Mouse (Mus musculus): Measurements from ENCODE around the gene Myrf.

Myrf gene

DNA sequence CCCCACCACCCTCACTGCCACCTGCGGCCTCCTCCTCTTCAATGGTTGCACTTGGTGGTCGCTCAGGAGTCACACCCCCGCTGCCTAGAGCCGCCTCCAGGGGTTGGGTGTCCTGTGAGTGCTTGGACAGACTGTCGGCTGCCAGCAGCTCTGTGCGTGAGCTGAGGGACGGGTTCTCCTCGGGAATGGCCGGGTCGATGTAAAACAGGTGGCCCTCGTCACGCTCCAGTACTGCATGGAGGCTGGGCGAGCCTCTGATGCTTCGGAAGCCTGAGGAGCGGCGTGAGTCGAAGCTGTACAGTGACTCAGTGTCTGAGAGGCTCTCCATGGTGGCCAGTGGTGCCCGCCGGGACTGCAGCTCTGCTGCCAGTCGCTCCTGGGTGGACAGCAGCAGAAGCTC, 7.6 kb upstream of the Myrf start:
- DNase-seq (ENCODE audit: low spot score): no peak

- DNase-seq (ENCODE audit: low spot score): no peak
Observed at GRCm38 (mm10) chr19:10247165-10247564, 6.6 kb upstream of the Myrf start.

GRCm38 (mm10) chr19:10244183-10244582, 3.6 kb upstream of the Myrf start:
- no peak for DNase-seq (ENCODE audit: low spot score)

DNA sequence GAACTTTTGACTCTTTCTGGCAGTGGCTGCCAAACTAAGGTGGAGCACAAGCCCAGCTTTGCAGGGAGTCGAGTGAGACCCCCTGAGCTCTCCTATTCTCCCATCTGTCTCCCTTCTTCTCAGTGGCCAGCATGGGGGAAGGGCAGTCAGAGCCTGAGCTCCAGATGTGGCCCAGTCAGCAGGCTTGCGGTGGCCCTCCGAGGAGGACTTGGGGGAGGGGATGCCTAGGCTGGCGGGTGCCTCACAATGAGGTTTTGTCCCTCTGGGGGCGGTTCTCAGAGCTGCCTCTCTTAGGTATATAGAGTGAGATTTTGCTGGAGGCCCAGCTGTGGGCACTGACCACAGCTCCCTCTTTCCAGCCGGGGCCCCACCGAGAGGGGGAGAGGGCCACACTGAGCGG, 2.4 kb upstream of the Myrf start:
- no peak for DNase-seq (ENCODE audit: low spot score)

GRCm38 (mm10) chr19:10239975-10240653, 434 bp downstream of the Myrf start:
- DNase-seq (ENCODE audit: low spot score): no peak

- no peak for DNase-seq (ENCODE audit: low spot score)
Observed at GRCm38 (mm10) chr19:10239419-10239818, 1.1 kb downstream of the Myrf start.

DNA sequence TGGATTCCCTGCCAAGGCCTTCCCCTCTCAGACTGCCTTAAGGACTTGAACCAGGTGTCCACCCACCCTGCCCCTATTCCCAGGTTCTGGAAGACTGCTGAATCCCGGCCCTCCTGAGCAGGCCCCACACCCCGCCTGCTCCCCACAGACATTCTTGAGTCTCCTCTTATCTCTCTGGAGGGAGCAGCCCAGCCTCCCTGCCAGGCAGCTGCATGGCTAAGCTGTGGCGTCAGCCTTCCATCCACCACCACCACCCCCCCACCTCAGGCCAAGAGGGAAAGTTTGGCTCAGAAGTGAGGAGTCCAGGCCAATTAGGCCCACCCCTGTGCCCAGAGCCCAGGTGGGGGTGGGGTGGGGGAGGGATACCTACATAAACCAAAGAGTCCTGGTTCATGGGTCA, 2.1 kb downstream of the Myrf start:
- peak; percentile 28 for DNase-seq (ENCODE audit: low spot score)

DNA sequence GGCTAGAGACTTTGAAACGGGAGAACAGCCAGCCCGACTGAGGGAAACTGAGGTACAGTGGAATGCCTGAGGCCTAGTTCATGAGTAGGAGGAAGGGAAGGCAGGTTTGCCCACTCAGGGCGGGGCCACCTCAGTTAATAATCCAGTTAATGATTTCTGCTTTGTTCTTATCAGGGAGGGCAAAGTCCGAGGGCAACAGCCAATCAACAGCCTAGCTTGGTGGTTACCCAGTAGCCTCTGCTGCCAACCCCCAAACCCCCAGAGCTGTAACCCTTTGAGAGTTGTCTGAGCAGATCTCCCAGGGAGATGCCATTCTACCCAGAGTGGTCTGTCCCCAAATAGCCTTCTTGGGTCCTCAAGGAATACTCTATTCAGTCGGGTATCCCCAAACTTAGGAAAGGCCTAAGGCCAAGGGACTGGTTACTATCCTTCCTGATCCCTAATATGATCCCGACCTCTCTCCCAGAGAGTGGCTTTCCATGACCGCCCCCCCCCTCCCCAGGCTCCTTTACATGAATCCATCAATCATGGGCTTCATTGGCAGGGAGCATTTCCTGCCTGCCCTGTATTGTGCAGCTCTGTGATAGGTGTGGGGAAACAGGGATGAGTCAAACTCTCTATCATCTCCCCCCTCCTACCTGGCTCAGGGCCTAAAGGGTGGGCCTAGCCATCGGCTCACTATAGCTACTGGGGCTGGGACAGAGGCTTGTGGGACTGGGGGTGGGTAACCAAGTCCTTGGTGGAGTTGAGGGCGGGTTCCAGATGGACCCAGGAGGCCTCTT, 4.6 kb downstream of the Myrf start:
- DNase-seq (ENCODE audit: low spot score): no peak

GRCm38 (mm10) chr19:10232327-10233017, 8.1 kb downstream of the Myrf start:
- DNase-seq (ENCODE audit: low spot score): no peak

GRCm38 (mm10) chr19:10231871-10232270, 8.7 kb downstream of the Myrf start:
- no peak for DNase-seq (ENCODE audit: low spot score)

DNA sequence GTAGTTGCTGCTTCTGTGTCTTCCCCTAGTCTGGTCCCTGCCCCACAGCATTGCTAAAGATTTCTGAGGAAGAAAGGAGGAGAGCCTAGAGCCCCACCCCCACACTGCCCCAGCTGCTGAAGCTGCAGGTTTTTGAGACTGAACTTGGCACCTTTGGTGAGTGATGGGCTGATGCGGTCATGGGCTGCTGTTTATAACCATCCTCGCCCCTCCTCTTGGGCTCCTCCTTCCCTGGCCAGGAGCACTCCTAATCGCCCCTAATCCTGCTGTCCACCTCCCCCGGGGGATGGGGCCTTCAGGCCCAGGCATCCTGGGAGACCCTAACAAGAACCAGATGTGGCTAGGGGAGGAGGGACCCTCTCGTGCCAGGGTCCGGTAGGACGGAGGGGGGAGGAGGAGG, 9.5 kb downstream of the Myrf start:
- no peak for DNase-seq (ENCODE audit: low spot score)

GRCm38 (mm10) chr19:10225767-10226166, 14.8 kb downstream of the Myrf start:
- DNase-seq (ENCODE audit: low spot score): no peak

- no peak for DNase-seq (ENCODE audit: low spot score)
Observed at GRCm38 (mm10) chr19:10224637-10225453, 15.7 kb downstream of the Myrf start.

DNA sequence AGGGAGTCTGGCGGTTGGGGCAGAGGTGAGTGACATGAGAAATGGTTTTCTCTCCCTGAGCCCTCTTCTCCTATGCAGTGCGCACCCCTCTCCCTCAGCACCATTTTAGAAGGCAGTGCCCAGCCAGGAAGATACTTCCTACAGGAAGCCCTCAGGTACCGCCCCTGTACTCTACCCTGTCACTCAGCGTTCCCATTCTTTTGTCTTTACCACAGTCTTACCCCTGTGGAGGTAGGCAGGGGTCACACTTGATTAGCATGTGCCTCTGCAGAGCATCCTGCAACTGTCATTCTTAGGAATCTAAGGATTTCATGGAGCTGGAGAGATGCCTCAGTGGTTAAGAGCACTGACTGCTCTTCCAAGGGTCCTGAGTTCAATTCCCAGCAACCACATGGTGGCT, 17.0 kb downstream of the Myrf start:
- DNase-seq (ENCODE audit: low spot score): no peak

GRCm38 (mm10) chr19:10222656-10223055, 17.9 kb downstream of the Myrf start:
- no peak for DNase-seq (ENCODE audit: low spot score)

DNA sequence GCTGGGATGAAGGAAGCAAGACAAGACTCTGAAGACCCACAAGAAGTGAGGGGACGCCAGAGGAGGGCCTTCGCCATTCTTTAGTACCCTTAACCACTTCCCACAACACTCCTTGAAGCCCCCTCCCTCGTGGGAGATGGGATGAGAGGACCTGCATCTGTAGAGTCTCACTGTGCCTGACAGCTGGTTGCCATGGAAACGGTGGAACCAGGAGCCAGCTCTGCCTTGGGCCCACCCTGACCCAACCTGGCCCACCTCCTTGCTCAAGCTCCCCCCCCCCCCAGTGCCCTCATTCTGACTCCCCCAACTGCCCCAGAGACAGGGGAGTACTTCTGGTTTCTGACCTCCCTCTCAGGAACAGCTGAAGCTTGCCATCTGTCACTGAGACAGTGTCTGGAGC, 19.0 kb downstream of the Myrf start:
- no peak for DNase-seq (ENCODE audit: low spot score)

GRCm38 (mm10) chr19:10219593-10219992, 21.0 kb downstream of the Myrf start:
- no peak for DNase-seq (ENCODE audit: low spot score)

DNA sequence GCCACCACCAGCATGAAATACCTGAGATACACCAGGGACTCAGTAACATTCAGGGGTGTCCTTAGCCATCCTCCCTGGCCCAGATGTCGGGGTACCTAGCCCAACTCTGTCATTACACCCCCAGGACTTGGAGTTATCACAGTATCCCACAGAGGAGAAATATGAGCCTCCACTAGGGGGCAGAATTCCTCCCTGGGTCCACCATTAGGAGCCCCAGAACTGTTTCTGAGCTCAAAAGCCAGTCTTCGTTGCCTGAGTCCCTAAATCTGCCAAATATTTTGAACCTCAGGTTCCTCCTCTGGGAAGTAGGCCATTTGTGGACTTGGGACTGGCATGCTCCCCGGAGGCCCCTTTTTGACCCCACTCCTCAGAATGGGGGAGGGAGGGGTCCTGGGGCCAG, 21.4 kb downstream of the Myrf start:
- peak; percentile 52 for DNase-seq (ENCODE audit: low spot score)

DNA sequence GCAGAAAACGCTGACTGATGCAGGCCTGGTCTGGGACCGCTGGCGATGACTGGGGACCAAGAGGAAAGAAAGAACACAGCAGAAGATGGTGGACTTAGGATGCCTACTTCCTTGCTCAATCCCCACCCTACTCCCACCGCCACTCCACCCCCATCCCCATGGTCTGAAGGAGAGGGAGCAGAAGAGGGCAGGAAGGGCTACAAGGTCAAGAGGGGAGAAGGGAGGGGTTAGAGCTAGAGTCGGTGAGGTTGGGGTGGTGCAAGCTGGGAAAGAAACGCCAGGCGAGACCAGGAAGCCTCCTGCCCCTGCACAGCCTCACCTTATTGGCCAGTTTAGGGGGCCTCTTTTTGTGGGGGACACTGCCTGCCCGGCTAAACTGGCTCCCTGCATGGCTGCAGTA, 24.4 kb downstream of the Myrf start:
- no peak for DNase-seq (ENCODE audit: low spot score)

- no peak for DNase-seq (ENCODE audit: low spot score)
Observed at GRCm38 (mm10) chr19:10213796-10214471, 26.6 kb downstream of the Myrf start.

DNA sequence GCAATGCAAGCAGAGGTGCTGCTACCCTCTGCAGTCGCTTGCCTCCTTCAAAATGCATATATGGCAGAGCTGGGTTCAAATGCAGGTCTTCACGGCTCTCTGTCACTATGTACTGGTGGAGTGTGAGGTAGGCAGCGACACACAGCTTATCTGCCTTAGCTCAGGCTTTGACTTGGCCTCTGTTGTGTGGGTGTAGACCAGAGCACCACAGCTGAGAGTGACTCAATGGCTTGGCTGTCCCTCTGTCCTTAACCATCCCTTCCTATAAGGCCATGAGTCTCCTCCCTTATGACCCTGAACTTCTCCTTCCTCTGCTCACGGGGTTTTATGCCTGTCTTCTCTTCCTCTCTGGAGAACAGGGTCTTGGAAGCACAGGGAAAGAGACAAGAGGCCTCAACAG, 29.7 kb downstream of the Myrf start:
- no peak for DNase-seq (ENCODE audit: low spot score)

GRCm38 (mm10) chr19:10208851-10209250, 31.7 kb downstream of the Myrf start:
- no peak for DNase-seq (ENCODE audit: low spot score)
